Mouse (Mus musculus): Measurements from ENCODE around the gene Akr1cl.
"Not testable (repeated sequence)": the region's sequence is repeated elsewhere in the genome, so short reads cannot be mapped to it uniquely, and the experiment has no call there.

Akr1cl gene

GRCm38 (mm10) chr1:65032641-65033040 lies at the start of gene Akr1cl:
Gene Akr1cl (minus strand): TSS chr1:65032759.
- DNase-seq: no peak

GRCm38 (mm10) chr1:65082188-65082587 lies 49.6 kb upstream of the Akr1cl start, which contains the start of gene Crygb:
Gene Crygb (minus strand): TSS chr1:65082288.
- DNase-seq: no peak

GRCm38 (mm10) chr1:65075607-65076006 lies 43.0 kb upstream of the Akr1cl start:
- no peak for DNase-seq

- DNase-seq: no peak
Measured at GRCm38 (mm10) chr1:65073589-65073988, 41.0 kb upstream of the Akr1cl start, which contains the start of gene Crygc. Gene Crygc (minus strand): TSS chr1:65073689.

- DNase-seq: no peak
Measured at GRCm38 (mm10) chr1:65067842-65068241, 35.3 kb upstream of the Akr1cl start.

GRCm38 (mm10) chr1:65064201-65064600 lies 31.6 kb upstream of the Akr1cl start:
- no peak for DNase-seq

GRCm38 (mm10) chr1:65063352-65063751 lies 30.8 kb upstream of the Akr1cl start, which contains the start of gene Crygd:
Gene Crygd (minus strand): TSS chr1:65063452.
- no peak for DNase-seq

- DNase-seq: no peak
Measured at GRCm38 (mm10) chr1:65052140-65052539, 19.6 kb upstream of the Akr1cl start.

- DNase-seq: no peak
Measured at GRCm38 (mm10) chr1:65051696-65052095, 19.1 kb upstream of the Akr1cl start.

GRCm38 (mm10) chr1:65050952-65051351 lies 18.4 kb upstream of the Akr1cl start, which contains the start of gene Cryge:
Gene Cryge (minus strand): TSS chr1:65051149.
- not testable (repeated sequence) for DNase-seq

GRCm38 (mm10) chr1:65048781-65049180 lies 16.2 kb upstream of the Akr1cl start:
- peak; percentile 38 to 59 for DNase-seq

GRCm38 (mm10) chr1:65046401-65047109 lies 14.0 kb upstream of the Akr1cl start:
- DNase-seq: peak in 1 of 2 experiments; percentile 39

GRCm38 (mm10) chr1:65043433-65043832 lies 10.9 kb upstream of the Akr1cl start:
- DNase-seq: no peak

GRCm38 (mm10) chr1:65041837-65042236 lies 9.3 kb upstream of the Akr1cl start:
- DNase-seq: no peak

GRCm38 (mm10) chr1:65040806-65041205 lies 8.2 kb upstream of the Akr1cl start:
- no peak for DNase-seq

- no peak for DNase-seq
Measured at GRCm38 (mm10) chr1:65039679-65040078, 7.1 kb upstream of the Akr1cl start.

- no peak for DNase-seq
Measured at GRCm38 (mm10) chr1:65037542-65037941, 5.0 kb upstream of the Akr1cl start.

- DNase-seq: no peak
Measured at GRCm38 (mm10) chr1:65035513-65035912, 3.0 kb upstream of the Akr1cl start.

GRCm38 (mm10) chr1:65028206-65028605 lies 4.4 kb downstream of the Akr1cl start:
- no peak for DNase-seq

- DNase-seq: no peak
Measured at GRCm38 (mm10) chr1:65012726-65013125, 19.8 kb downstream of the Akr1cl start.

GRCm38 (mm10) chr1:65010153-65010552 lies 22.4 kb downstream of the Akr1cl start:
- peak; percentile 43 to 73 for DNase-seq

- no peak for DNase-seq
Measured at GRCm38 (mm10) chr1:65005575-65005974, 27.0 kb downstream of the Akr1cl start.

GRCm38 (mm10) chr1:65004526-65004925 lies 28.0 kb downstream of the Akr1cl start:
- no peak for DNase-seq

- peak; percentile 17 to 52 for DNase-seq
Measured at GRCm38 (mm10) chr1:64993206-64993605, 39.4 kb downstream of the Akr1cl start.

- no peak for DNase-seq
Measured at GRCm38 (mm10) chr1:64988176-64988575, 44.4 kb downstream of the Akr1cl start.

Data from cerebellum, postnatal 25 days (tissue).